Mouse (Mus musculus): ENCODE measurements around the gene Ppp3ca. TPM values are rescaled to one million over a fixed set of nuclear protein-coding genes. Genes with fewer than 3 reads are reported as not detected.

Ppp3ca gene
- polyA plus RNA-seq (2015; fragmentation: Nextera tagmentation; extraction: Ambion mirVana), result 142 and 160 TPM in 2 replicates

GRCm38 (mm10) chr3:136670110-136670359, at the start of gene Ppp3ca:
Gene Ppp3ca (plus strand): TSS chr3:136670124.
- no peaks in the 10 kb centered on the region for H3K9me3 ChIP-seq
- H3K4me1 ChIP-seq (replicated peaks), result peaks cover 31% of the 10 kb centered on the region
- no peak for ATAC-seq (ENCODE audit: low read depth)
- peak within 1 kb of the TSS; percentile 99 for H3K27ac ChIP-seq (replicated peaks)
- WGBS, result 0% methylated on average over 25 of the region's 43 CpGs
- peak within 1 kb of the TSS; percentile 95 for H3K9ac ChIP-seq
- H3K4me3 ChIP-seq, result peak within 1 kb of the TSS; percentile 92
- H3K4me2 ChIP-seq, result peak within 1 kb of the TSS; percentile 68
- H3K27me3 ChIP-seq, result no peaks in the 10 kb centered on the region
- H3K36me3 ChIP-seq, result no peaks in the 10 kb centered on the region

DNA sequence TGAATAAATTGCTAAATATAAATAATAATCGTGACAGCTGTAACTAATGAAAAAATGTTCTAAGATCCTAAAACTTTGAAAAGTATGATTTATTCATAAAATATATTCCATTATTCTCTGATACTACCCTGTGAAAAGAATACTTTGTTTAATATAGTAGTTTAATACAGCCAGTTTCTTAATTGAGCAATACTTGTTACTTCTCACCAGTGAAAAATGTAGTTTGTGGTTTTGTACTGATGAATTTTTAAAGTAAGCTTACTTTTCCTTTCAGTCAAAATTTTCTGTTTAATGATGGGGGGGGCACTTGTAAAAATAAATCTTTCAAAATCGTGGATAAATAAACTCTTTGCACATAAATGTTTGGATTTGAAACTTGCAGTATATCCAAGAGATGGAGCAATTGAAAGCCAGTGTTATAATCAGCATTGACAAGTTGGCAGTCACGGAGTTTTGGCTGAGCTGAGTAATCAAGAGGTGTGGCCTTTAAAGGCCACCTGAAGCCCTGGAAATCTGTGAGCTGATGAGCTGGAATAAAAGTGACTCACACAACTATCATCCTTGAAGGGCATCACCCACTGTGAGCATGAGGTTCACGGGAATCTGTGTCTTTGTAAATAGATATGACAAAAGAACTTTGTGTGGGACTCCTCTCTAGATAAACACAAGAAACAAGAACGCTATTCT, 29.2 kb upstream of the Ppp3ca start:
- no peaks in the 10 kb centered on the region for H3K27me3 ChIP-seq
- H3K9me3 ChIP-seq, result no peaks in the 10 kb centered on the region
- no peak for ATAC-seq (ENCODE audit: low read depth)
- WGBS, result 77% methylated on average over 5 of the region's 5 CpGs
- no peak overlapping the region for H3K4me2 ChIP-seq
- H3K4me1 ChIP-seq (replicated peaks), result no peaks in the 10 kb centered on the region
- no peak overlapping the region for H3K27ac ChIP-seq (replicated peaks)
- H3K4me3 ChIP-seq, result no peak overlapping the region
- no peak overlapping the region for H3K9ac ChIP-seq
- H3K36me3 ChIP-seq, result no peaks in the 10 kb centered on the region

DNA sequence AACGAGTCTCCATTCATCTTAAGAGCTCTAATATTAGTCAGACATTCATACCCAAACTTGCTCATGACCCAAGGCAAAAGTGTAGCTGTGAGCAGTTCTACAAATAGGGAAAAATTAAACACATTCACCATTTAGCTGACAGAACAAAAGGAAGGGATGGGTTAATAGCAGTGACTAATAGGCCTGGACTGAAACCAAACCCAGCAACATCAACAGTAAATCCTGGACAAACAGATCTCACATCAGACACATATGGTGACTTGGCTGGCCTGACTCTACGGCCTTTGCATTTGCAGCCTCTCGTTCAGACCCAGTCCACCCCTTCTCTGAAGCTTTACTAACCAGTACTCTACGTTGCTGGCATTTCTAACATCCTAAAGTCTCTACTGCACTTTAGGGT, 19.0 kb upstream of the Ppp3ca start:
- Histone ChIP-seq H3K9me3 (no peaks in the 10 kb centered on the region), H3K4me3 (no peak overlapping the region), H3K4me1 (replicated peaks) (0 out of 2 replicates have a peak, but pooled peaks cover 8% of the 10 kb centered on the region), H3K36me3 (no peaks in the 10 kb centered on the region), H3K27ac (replicated peaks) (no peak overlapping the region), H3K27me3 (no peaks in the 10 kb centered on the region), H3K9ac (no peak overlapping the region), H3K4me2 (no peak overlapping the region)
- no peak for ATAC-seq (ENCODE audit: low read depth)
- 57% methylated on average over 4 of the region's 4 CpGs for WGBS

GRCm38 (mm10) chr3:136651496-136651895, 18.4 kb upstream of the Ppp3ca start:
- ATAC-seq (ENCODE audit: low read depth), result no peak
- H3K27me3 ChIP-seq, result no peaks in the 10 kb centered on the region
- no peak overlapping the region for H3K27ac ChIP-seq (replicated peaks)

GRCm38 (mm10) chr3:136656460-136657035, 13.4 kb upstream of the Ppp3ca start:
- Histone ChIP-seq H3K4me2 (no peak overlapping the region), H3K36me3 (no peaks in the 10 kb centered on the region), H3K27me3 (no peaks in the 10 kb centered on the region), H3K9ac (no peak overlapping the region), H3K9me3 (no peaks in the 10 kb centered on the region), H3K4me1 (replicated peaks) (0 out of 2 replicates have a peak, but pooled peaks cover 1% of the 10 kb centered on the region), H3K4me3 (no peak overlapping the region), H3K27ac (replicated peaks) (no peak overlapping the region)
- 88% methylated on average over 3 of the region's 3 CpGs for WGBS
- no peak for ATAC-seq (ENCODE audit: low read depth)

More at GRCm38 (mm10) chr3:136651496-136651895, 18.4 kb upstream of the Ppp3ca start:
- H3K4me3 ChIP-seq, result no peak overlapping the region
- 0 out of 2 replicates have a peak, but pooled peaks cover 8% of the 10 kb centered on the region for H3K4me1 ChIP-seq (replicated peaks)
- no peaks in the 10 kb centered on the region for H3K36me3 ChIP-seq
- H3K9me3 ChIP-seq, result no peaks in the 10 kb centered on the region
- 29% methylated on average over 6 of the region's 6 CpGs for WGBS
- H3K9ac ChIP-seq, result no peak overlapping the region
- H3K4me2 ChIP-seq, result no peak overlapping the region

DNA sequence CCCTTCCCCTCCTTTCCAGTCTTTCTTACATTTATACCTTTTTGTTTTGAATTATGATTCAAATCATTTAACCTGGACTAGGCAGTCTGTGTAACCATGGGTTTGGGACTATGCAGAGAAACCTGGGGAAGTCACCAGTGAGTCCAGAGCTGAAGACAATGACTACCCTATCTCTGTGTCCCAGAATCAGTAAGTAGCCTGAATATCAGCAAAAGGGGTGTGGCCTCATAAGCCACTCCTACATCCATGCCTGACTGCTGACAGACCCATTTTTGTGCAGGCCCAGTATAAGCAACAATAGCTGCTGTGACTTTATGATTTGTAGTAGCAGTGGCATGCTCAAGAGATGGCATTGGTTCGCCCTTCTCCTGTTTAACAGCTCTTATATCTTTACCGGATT, 11.2 kb upstream of the Ppp3ca start:
- no peaks in the 10 kb centered on the region for H3K9me3 ChIP-seq
- no peak overlapping the region for H3K4me3 ChIP-seq
- no peak overlapping the region for H3K9ac ChIP-seq
- no peaks in the 10 kb centered on the region for H3K36me3 ChIP-seq
- ATAC-seq (ENCODE audit: low read depth), result no peak
- WGBS, result 92% methylated on average over 2 of the region's 2 CpGs
- no peak overlapping the region for H3K4me2 ChIP-seq
- no peaks in the 10 kb centered on the region for H3K4me1 ChIP-seq (replicated peaks)
- no peaks in the 10 kb centered on the region for H3K27me3 ChIP-seq
- H3K27ac ChIP-seq (replicated peaks), result no peak overlapping the region

- Histone ChIP-seq H3K4me3 (no peak overlapping the region), H3K27ac (replicated peaks) (no peak overlapping the region), H3K27me3 (no peaks in the 10 kb centered on the region), H3K4me1 (replicated peaks) (peaks cover 6% of the 10 kb centered on the region), H3K9ac (no peak overlapping the region), H3K36me3 (no peaks in the 10 kb centered on the region), H3K4me2 (no peak overlapping the region), H3K9me3 (no peaks in the 10 kb centered on the region)
- WGBS, result 80% methylated on average over 1 of the region's 1 CpGs
- no peak for ATAC-seq (ENCODE audit: low read depth)
Measured at GRCm38 (mm10) chr3:136665119-136665518, 4.8 kb upstream of the Ppp3ca start.

GRCm38 (mm10) chr3:136668072-136668471, 1.9 kb upstream of the Ppp3ca start:
- H3K4me3 ChIP-seq, result no peak overlapping the region
- H3K27me3 ChIP-seq, result no peaks in the 10 kb centered on the region
- H3K4me2 ChIP-seq, result no peak overlapping the region
- no peak overlapping the region for H3K9ac ChIP-seq
- H3K27ac ChIP-seq (replicated peaks), result no peak overlapping the region
- WGBS, result 81% methylated on average over 2 of the region's 2 CpGs
- H3K4me1 ChIP-seq (replicated peaks), result peaks cover 17% of the 10 kb centered on the region
- H3K36me3 ChIP-seq, result no peaks in the 10 kb centered on the region
- H3K9me3 ChIP-seq, result no peaks in the 10 kb centered on the region
- ATAC-seq (ENCODE audit: low read depth), result no peak

- H3K4me1 ChIP-seq (replicated peaks), result peaks cover 30% of the 10 kb centered on the region
- H3K9me3 ChIP-seq, result no peaks in the 10 kb centered on the region
- WGBS, result under 1% methylated on average over 52 of the region's 56 CpGs
- H3K9ac ChIP-seq, result peak overlapping the region; percentile 95
- peak; percentile 96 for ATAC-seq (ENCODE audit: low read depth)
- peak overlapping the region; percentile 99 for H3K27ac ChIP-seq (replicated peaks)
- H3K4me3 ChIP-seq, result peak overlapping the region; percentile 92
- H3K36me3 ChIP-seq, result no peaks in the 10 kb centered on the region
- no peaks in the 10 kb centered on the region for H3K27me3 ChIP-seq
- H3K4me2 ChIP-seq, result peak overlapping the region; percentile 66
Measured at GRCm38 (mm10) chr3:136669231-136670109, 454 bp upstream of the Ppp3ca start.

DNA sequence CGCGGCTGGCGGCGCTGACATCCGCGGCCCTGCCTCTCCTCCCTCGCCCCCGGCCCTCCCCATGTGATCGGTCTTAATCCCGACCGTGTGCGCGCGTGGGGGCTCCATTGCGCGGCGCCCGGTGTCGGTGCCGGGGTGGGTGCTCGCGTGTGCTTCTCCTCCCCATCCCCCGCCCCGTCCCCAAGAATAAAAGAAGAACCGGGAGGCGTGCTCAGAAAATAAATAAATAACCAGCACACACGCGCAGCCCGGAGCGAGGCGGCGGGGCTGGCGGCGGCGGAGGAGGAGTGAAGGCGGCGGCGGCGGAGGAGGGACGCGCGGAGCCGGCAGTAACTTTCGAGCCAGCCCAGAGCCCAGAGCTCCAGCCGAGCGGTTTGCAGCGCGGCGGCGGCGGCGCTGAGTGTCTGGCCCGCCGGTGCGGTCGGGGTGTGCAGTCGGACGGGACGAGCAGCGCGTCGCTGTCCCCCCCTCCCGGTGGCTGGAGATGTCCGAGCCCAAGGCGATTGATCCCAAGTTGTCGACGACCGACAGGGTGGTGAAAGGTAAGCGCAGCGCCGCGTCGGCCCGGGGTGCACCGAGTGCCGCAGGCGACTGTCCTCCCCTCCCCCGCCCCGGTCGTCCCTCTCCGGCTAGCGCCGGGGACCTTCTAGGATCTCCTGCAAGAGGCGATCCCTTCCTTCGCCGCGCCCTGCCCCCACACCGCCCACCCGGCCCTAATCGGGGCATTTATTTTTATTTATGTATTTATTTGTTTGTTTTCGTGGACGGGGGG, 622 bp downstream of the Ppp3ca start:
- WGBS, result under 1% methylated on average over 87 of the region's 92 CpGs
- H3K9ac ChIP-seq, result peak overlapping the region; percentile 95
- H3K9me3 ChIP-seq, result no peaks in the 10 kb centered on the region
- peak overlapping the region; percentile 92 for H3K4me3 ChIP-seq
- H3K36me3 ChIP-seq, result no peaks in the 10 kb centered on the region
- no peaks in the 10 kb centered on the region for H3K27me3 ChIP-seq
- peak overlapping the region; percentile 99 for H3K27ac ChIP-seq (replicated peaks)
- peaks cover 35% of the 10 kb centered on the region for H3K4me1 ChIP-seq (replicated peaks)
- ATAC-seq (ENCODE audit: low read depth), result peak; percentile 58
- H3K4me2 ChIP-seq, result peak overlapping the region; percentile 68

GRCm38 (mm10) chr3:136671161-136671939, 1.4 kb downstream of the Ppp3ca start:
- WGBS, result under 1% methylated on average over 50 of the region's 52 CpGs
- Histone ChIP-seq H3K27me3 (no peaks in the 10 kb centered on the region), H3K4me2 (peak overlapping the region; percentile 68), H3K27ac (replicated peaks) (peak overlapping the region; percentile 99), H3K4me1 (replicated peaks) (peaks cover 43% of the 10 kb centered on the region), H3K4me3 (peak overlapping the region; percentile 92), H3K9ac (peak overlapping the region; percentile 95), H3K9me3 (no peaks in the 10 kb centered on the region), H3K36me3 (no peaks in the 10 kb centered on the region)
- peak; percentile 71 for ATAC-seq (ENCODE audit: low read depth)
